Mouse (Mus musculus): ENCODE measurements around the gene Ankrd50. TPM values are rescaled to one million over a fixed set of nuclear protein-coding genes. Genes with fewer than 3 reads are reported as not detected.

Ankrd50 gene
- polyA plus RNA-seq, 1 experiment from 2014 or later, result 23.1 TPM

GRCm38 (mm10) chr3:38485107-38485545 is 482 bp upstream of the Ankrd50 start:
- Histone ChIP-seq H3K4me1 (peaks cover 27% of the 10 kb centered on the region), H3K36me3 (peaks cover 7% of the 10 kb centered on the region; the same call in 1 of the 2 replicates), H3K4me3 (peak overlapping the region; percentile 94), H3K27ac (peak overlapping the region; percentile 73), H3K27me3 (ENCODE audit: insufficient read depth, poor library complexity, severe bottlenecking) (no peaks in the 10 kb centered on the region), H3K9me3 (no peaks in the 10 kb centered on the region)
- WGBS, result 2% methylated on average over 26 of the region's 26 CpGs
- DNase-seq (ENCODE audit: low spot score), result no peak

DNA sequence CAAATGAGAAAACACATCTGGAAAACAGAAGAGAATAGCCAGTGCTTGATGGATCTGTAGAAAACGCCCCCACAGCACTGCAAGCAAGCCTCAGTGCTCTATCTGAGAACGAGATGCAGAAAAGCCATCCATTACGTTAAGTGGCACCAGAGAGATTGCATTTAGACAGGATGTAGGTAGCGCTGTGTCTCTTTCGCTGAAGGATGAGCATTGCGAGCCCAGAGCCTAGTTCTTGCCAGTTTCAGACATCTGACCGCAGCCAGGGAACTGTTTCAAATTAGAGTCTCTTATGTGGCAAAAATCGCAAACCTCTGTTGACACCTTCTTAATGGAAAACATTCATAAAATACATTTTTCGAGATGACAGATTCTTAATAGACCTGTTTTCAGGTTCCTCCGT is 1.1 kb downstream of the Ankrd50 start:
- H3K27me3 ChIP-seq (ENCODE audit: insufficient read depth, poor library complexity, severe bottlenecking), result no peaks in the 10 kb centered on the region
- peak overlapping the region; percentile 94 for H3K4me3 ChIP-seq
- whole genome bisulfite sequencing, result 23% methylated on average over 10 of the region's 10 CpGs
- H3K4me1 ChIP-seq, result peaks cover 30% of the 10 kb centered on the region
- peaks cover 18% of the 10 kb centered on the region for H3K36me3 ChIP-seq
- H3K9me3 ChIP-seq, result no peaks in the 10 kb centered on the region
- no peak for DNase-seq (ENCODE audit: low spot score)
- H3K27ac ChIP-seq, result peak overlapping the region; percentile 97; the same call in 1 of the 2 replicates

DNA sequence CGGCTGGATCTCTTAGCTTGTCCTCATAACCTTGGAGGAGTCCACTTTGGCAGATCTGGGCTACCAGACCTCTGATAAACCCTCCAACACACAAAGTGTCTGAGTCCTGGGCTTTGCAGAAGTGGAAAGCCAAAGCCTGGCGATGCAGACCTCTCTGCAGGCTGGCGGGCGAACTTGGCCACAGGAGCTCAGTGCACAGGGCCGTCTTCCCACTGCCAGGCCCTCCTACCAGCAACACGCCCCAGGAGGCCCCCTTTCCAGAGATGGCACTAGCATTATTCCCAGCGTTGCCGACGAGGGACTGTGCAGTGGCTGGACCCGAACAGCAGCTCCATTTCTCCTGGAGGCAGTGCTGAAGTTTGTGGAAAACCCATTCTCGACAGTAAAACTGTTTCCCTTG is 1.9 kb downstream of the Ankrd50 start:
- DNase-seq (ENCODE audit: low spot score), result no peak

GRCm38 (mm10) chr3:38481106-38481505 is 3.5 kb downstream of the Ankrd50 start:
- H3K4me1 ChIP-seq, result peaks cover 40% of the 10 kb centered on the region
- no peak for DNase-seq (ENCODE audit: low spot score)
- H3K36me3 ChIP-seq, result peaks cover 31% of the 10 kb centered on the region
- H3K9me3 ChIP-seq, result no peaks in the 10 kb centered on the region
- WGBS, result 65% methylated on average over 1 of the region's 1 CpGs
- H3K4me3 ChIP-seq, result peak overlapping the region; percentile 17; the same call in 1 of the 2 replicates
- H3K27me3 ChIP-seq (ENCODE audit: insufficient read depth, poor library complexity, severe bottlenecking), result no peaks in the 10 kb centered on the region
- no peak overlapping the region for H3K27ac ChIP-seq

More for the DNA sequence above, 1.9 kb downstream of the Ankrd50 start:
- Histone ChIP-seq H3K4me1 (peaks cover 33% of the 10 kb centered on the region), H3K9me3 (no peaks in the 10 kb centered on the region), H3K27ac (peak overlapping the region; percentile 97; the same call in 1 of the 2 replicates), H3K27me3 (ENCODE audit: insufficient read depth, poor library complexity, severe bottlenecking) (no peaks in the 10 kb centered on the region), H3K36me3 (peaks cover 26% of the 10 kb centered on the region), H3K4me3 (peak overlapping the region; percentile 94)
- 41% methylated on average over 11 of the region's 11 CpGs for WGBS

DNA sequence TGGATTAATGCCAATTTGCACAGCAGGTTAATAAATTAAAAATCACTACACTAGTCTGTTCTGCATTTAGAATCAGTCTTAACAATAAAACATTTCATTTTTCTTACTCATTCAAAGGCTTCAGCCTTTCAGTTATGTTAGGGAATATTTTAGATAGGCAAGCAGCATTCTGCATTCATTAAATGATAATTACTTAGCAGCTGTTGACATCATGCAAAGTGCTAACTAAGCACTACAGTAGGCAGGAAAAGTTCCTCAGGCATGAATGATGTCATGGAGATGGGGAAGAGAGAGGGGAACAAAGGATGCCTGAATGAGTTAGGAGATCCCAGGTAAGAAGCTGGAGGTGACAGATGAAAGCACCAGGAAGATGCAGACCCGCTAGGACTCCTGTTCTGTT is 6.7 kb downstream of the Ankrd50 start:
- H3K4me1 ChIP-seq, result peaks cover 40% of the 10 kb centered on the region
- WGBS, result 75% methylated on average over 1 of the region's 1 CpGs
- H3K27me3 ChIP-seq (ENCODE audit: insufficient read depth, poor library complexity, severe bottlenecking), result no peaks in the 10 kb centered on the region
- H3K9me3 ChIP-seq, result no peaks in the 10 kb centered on the region
- no peak overlapping the region for H3K4me3 ChIP-seq
- no peak overlapping the region for H3K27ac ChIP-seq
- no peak for DNase-seq (ENCODE audit: low spot score)
- peaks cover 45% of the 10 kb centered on the region for H3K36me3 ChIP-seq

DNA sequence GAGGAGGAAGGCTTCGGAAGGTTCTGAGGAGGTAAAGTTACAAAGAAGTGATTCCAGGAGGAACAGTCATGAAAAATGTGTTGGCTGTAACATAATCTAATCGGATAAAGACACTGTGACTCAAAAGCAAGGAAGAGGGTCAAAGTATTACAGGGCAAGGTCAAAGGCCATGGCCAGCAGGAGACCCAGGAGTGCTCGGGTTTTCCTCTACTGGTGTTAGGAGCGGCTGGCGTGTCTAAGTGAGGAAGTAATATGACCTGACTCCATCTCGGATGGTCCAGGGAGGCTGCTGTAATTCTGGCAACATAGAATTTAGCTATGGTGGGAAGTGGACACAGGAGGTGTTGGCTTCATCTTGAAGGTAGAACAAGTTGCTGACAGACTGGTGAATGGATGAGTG is 9.1 kb downstream of the Ankrd50 start:
- H3K27me3 ChIP-seq (ENCODE audit: insufficient read depth, poor library complexity, severe bottlenecking), result no peaks in the 10 kb centered on the region
- peaks cover 22% of the 10 kb centered on the region for H3K4me1 ChIP-seq
- H3K27ac ChIP-seq, result no peak overlapping the region
- H3K36me3 ChIP-seq, result peaks cover 40% of the 10 kb centered on the region
- 70% methylated on average over 6 of the region's 6 CpGs for WGBS
- no peak for DNase-seq (ENCODE audit: low spot score)
- no peaks in the 10 kb centered on the region for H3K9me3 ChIP-seq
- no peak overlapping the region for H3K4me3 ChIP-seq

GRCm38 (mm10) chr3:38473138-38473537 is 11.5 kb downstream of the Ankrd50 start:
- Histone ChIP-seq H3K27me3 (ENCODE audit: insufficient read depth, poor library complexity, severe bottlenecking) (no peaks in the 10 kb centered on the region), H3K27ac (no peak overlapping the region), H3K9me3 (no peaks in the 10 kb centered on the region), H3K4me1 (peaks cover 17% of the 10 kb centered on the region), H3K4me3 (no peak overlapping the region), H3K36me3 (peaks cover 23% of the 10 kb centered on the region)
- 85% methylated on average over 4 of the region's 4 CpGs for WGBS
- no peak for DNase-seq (ENCODE audit: low spot score)

- H3K27me3 ChIP-seq (ENCODE audit: insufficient read depth, poor library complexity, severe bottlenecking), result no peaks in the 10 kb centered on the region
- H3K4me1 ChIP-seq, result peaks cover 16% of the 10 kb centered on the region
- peaks cover 25% of the 10 kb centered on the region; the same call in 1 of the 2 replicates for H3K36me3 ChIP-seq
- no peaks in the 10 kb centered on the region for H3K9me3 ChIP-seq
- DNase-seq (ENCODE audit: low spot score), result no peak
- no peak overlapping the region for H3K27ac ChIP-seq
- H3K4me3 ChIP-seq, result no peak overlapping the region
Measured at GRCm38 (mm10) chr3:38471516-38471915, 13.1 kb downstream of the Ankrd50 start.

- 93% methylated on average over 8 of the region's 8 CpGs for WGBS
- peaks cover 17% of the 10 kb centered on the region; the same call in 1 of the 2 replicates for H3K36me3 ChIP-seq
- DNase-seq (ENCODE audit: low spot score), result no peak
Measured at GRCm38 (mm10) chr3:38468131-38468530, 16.5 kb downstream of the Ankrd50 start.

DNA sequence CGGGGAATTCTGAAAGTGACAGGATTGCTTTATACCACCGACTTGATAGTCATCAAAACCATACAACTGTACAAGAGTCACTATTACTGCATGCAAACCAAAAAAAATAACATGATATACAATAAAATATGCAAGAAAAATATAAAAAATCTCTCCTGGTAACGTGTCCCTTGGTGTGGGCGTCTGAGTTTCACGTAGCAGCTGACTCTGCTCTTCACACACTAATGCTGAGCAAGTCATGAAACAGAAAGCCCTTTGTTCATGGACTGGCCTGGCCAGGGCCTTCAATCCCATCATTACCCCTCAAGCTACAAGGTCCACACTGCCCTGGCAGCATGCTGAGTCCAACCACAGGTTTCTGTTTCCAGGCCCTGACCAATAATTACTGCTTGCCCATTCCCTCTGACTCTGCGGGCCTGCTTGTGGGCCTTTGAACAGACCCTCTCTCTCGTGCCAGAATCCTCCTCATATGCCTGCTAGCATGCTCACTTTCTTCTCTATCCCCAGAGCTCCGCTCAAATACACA is 17.7 kb downstream of the Ankrd50 start:
- WGBS, result 79% methylated on average over 8 of the region's 8 CpGs
- no peaks in the 10 kb centered on the region for H3K27me3 ChIP-seq (ENCODE audit: insufficient read depth, poor library complexity, severe bottlenecking)
- no peak for DNase-seq (ENCODE audit: low spot score)
- 0 out of 2 replicates have a peak, but pooled peaks cover 6% of the 10 kb centered on the region for H3K4me1 ChIP-seq
- no peaks in the 10 kb centered on the region for H3K9me3 ChIP-seq
- no peak overlapping the region for H3K27ac ChIP-seq
- H3K4me3 ChIP-seq, result no peak overlapping the region
- H3K36me3 ChIP-seq, result peaks cover 26% of the 10 kb centered on the region

More at GRCm38 (mm10) chr3:38468131-38468530, 16.5 kb downstream of the Ankrd50 start:
- H3K27ac ChIP-seq, result no peak overlapping the region
- H3K4me1 ChIP-seq, result 0 out of 2 replicates have a peak, but pooled peaks cover 6% of the 10 kb centered on the region
- H3K9me3 ChIP-seq, result no peaks in the 10 kb centered on the region
- H3K4me3 ChIP-seq, result no peak overlapping the region
- H3K27me3 ChIP-seq (ENCODE audit: insufficient read depth, poor library complexity, severe bottlenecking), result no peaks in the 10 kb centered on the region

- no peak for DNase-seq (ENCODE audit: low spot score)
- Histone ChIP-seq H3K4me1 (0 out of 2 replicates have a peak, but pooled peaks cover 6% of the 10 kb centered on the region), H3K4me3 (no peak overlapping the region), H3K36me3 (peaks cover 33% of the 10 kb centered on the region), H3K27ac (no peak overlapping the region), H3K27me3 (ENCODE audit: insufficient read depth, poor library complexity, severe bottlenecking) (no peaks in the 10 kb centered on the region), H3K9me3 (no peaks in the 10 kb centered on the region)
- 89% methylated on average over 5 of the region's 5 CpGs for WGBS
Measured at GRCm38 (mm10) chr3:38466139-38466538, 18.5 kb downstream of the Ankrd50 start.

DNA sequence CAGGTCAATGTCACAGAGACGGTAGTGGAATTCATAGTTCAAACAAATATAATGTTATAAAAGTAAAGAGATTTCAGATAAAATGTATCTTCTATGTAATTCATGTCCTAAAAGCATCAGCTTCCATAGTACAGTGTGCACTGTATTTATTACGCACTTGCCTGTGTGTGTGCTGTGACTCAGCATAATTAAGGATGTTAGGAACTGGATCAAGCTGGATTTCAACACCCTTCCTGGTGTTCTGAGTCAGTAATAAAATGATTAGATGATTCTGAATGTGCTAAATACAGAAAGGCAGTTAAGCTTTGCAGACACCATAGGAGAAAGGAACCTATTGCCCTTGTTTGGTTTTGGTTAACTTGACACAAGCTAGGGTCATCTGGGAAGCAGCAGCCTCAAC is 21.5 kb downstream of the Ankrd50 start:
- 0 out of 2 replicates have a peak, but pooled peaks cover 3% of the 10 kb centered on the region for H3K4me1 ChIP-seq
- WGBS, result 91% methylated on average over 2 of the region's 2 CpGs
- peaks cover 54% of the 10 kb centered on the region for H3K36me3 ChIP-seq
- no peak overlapping the region for H3K27ac ChIP-seq
- no peak for DNase-seq (ENCODE audit: low spot score)
- H3K27me3 ChIP-seq (ENCODE audit: insufficient read depth, poor library complexity, severe bottlenecking), result no peaks in the 10 kb centered on the region
- H3K9me3 ChIP-seq, result no peaks in the 10 kb centered on the region
- no peak overlapping the region for H3K4me3 ChIP-seq

GRCm38 (mm10) chr3:38461742-38462141 is 22.9 kb downstream of the Ankrd50 start:
- 71% methylated on average over 2 of the region's 2 CpGs for WGBS
- H3K4me3 ChIP-seq, result no peak overlapping the region
- H3K36me3 ChIP-seq, result peaks cover 54% of the 10 kb centered on the region
- no peaks in the 10 kb centered on the region for H3K9me3 ChIP-seq
- no peak for DNase-seq (ENCODE audit: low spot score)
- H3K4me1 ChIP-seq, result no peaks in the 10 kb centered on the region
- no peaks in the 10 kb centered on the region for H3K27me3 ChIP-seq (ENCODE audit: insufficient read depth, poor library complexity, severe bottlenecking)
- no peak overlapping the region for H3K27ac ChIP-seq

GRCm38 (mm10) chr3:38460250-38460624 is 24.4 kb downstream of the Ankrd50 start:
- no peak overlapping the region for H3K27ac ChIP-seq
- H3K4me3 ChIP-seq, result no peak overlapping the region
- peaks cover 65% of the 10 kb centered on the region for H3K36me3 ChIP-seq
- 87% methylated on average over 4 of the region's 4 CpGs for WGBS
- H3K27me3 ChIP-seq (ENCODE audit: insufficient read depth, poor library complexity, severe bottlenecking), result no peaks in the 10 kb centered on the region
- no peaks in the 10 kb centered on the region for H3K4me1 ChIP-seq
- no peaks in the 10 kb centered on the region for H3K9me3 ChIP-seq
- DNase-seq (ENCODE audit: low spot score), result no peak

All from heart, embryonic 10.5 days (tissue).